Mouse (Mus musculus) forebrain, embryonic 15.5 days (tissue): ENCODE data around the gene Gphb5. TPM values are rescaled to one million over a fixed set of nuclear protein-coding genes. Genes with fewer than 3 reads are reported as not detected.

Experiments
- polyA plus RNA-seq: library from polyadenylated mRNA; unstranded; fragments of >200 nt; fragmentation: Nextera tagmentation; extraction: Ambion mirVana; gene quantifications from 2 replicates; pipeline ENCODE4 v1.2.1, GENCODE M21; 2015

Gene Gphb5
- polyA plus RNA-seq, 1 experiment from 2014 or later, result not detected

Other genes starting within 250 kb of the Gphb5 start
- 3.1 and 3.4 TPM in 2 replicates for gene Kcnh5, start 239.4 kb downstream of the Gphb5 start, polyA plus RNA-seq
- 13.8 and 15.0 TPM in 2 replicates for gene Rhoj, start 108.5 kb downstream of the Gphb5 start, polyA plus RNA-seq
- gene Ppp2r5e, start 179.5 kb upstream of the Gphb5 start, polyA plus RNA-seq, result 22.9 and 26.8 TPM in 2 replicates